Mouse (Mus musculus): ENCODE data around the gene Thoc7.

DNA sequence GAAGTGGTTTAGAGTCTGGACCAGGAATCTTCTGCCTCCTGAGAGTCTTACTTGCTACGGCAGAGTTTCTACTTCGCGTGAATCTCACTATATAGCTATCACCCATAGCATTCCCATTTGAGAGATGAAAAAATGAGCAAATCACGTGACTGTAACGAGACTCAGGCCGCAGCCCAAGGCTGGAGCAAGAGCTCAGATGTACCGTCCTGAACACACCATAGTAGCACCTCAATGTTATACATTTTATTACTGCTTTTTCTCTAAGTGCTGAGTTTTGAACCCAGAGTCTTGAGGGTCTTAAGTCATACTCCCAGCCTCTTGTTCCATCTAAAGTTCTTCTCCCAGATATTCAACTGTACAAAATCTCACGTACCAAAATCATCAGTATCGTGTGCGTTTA lies 44.4 kb downstream of the Thoc7 start:
- TF ChIP-seq EP300 (IDR thresholded peaks at IDR 0.05; ENCODE audit: low read depth) = no peak
- TF ChIP-seq CTCF (IDR thresholded peaks at IDR 0.05; ENCODE audit: low read depth) = no peak
